Mouse (Mus musculus) ES-Bruce4 (cell line): ENCODE results near the gene Rars.

Experiments
- CTCF ChIP-seq: IDR thresholded peaks from one replicate; pipeline ENCODE4 v1.8.1; 2011; ENCODE audit warnings: low read depth, low read length
- EP300 ChIP-seq: IDR thresholded peaks from 2 replicates; pipeline ENCODE4 v1.6.1; 2011; ENCODE audit warnings: low read depth, low read length; ENCODE audit not compliant: insufficient read depth
- POLR2A ChIP-seq: IDR thresholded peaks from one replicate; pipeline ENCODE4 v1.8.1; 2011; ENCODE audit warnings: low read length; ENCODE audit not compliant: insufficient read depth

DNA sequence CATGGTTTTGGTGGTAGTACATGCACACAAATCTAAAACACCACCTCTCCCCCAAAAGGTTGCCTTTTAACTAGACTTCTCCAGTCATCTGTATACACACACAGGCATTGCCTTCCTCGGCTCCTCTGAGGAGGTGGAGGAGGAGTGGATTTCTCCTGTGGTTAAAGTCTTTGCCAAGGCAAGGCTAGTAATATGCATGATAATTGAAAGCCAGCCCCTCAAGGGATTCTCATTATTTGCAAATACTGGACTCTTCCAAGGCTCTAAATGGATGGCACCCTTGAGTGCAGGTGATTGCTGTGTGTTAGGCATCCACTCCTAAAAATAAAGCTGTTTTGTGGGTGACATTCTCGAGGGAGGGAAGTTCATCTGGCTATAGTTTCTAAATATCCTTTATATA, 45.9 kb downstream of the Rars start:
- TF ChIP-seq CTCF = no peak
- TF ChIP-seq POLR2A = no peak
- no peak for TF ChIP-seq EP300
